8 mouse cellular contexts compared by ENCODE assay signal in the genomic region with DNA sequence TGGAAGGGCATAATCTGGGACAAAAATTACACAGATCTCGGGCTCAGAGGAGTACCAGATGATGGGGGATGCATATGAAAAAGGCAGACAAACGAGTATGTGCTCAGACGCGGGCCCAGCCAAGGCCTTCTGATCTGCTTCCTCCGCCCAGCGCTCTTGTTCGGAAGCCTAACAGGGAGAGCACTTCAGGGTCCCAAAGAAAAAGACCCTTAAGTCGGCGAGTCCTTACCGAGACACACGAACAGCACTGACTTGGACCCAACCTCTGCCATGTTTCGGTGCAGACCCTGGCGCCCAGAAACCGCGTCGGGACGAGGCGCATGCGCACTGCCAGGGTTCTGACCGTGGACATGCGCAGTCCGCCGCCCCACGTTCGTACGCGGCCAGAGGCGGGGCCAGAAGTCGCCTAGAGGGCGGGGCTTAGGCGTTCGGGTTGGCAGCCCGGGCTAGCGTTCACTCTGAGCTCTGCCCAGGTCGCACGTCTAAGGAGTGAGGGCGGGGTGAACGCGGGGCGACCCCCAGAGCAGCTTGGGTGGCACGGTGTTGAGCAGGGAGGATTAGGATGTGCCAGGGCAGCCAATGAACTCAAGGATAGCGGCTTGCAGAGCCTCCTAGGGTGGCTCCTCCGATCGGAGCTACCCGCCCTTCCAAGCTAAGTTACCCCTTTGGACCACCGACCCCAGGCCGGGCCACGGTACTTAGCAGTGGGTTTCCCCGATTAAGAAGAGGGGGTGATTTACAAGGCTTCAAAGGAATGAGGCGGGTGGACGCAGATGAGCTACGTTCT. TPM values are rescaled to one million over a fixed set of nuclear protein-coding genes. Genes with fewer than 3 reads are reported as not detected.
DNase-seq lines count a peak whose midpoint lies in the region; ATAC-seq and TF ChIP-seq lines count a peak whose summit lies in the region.

A gene (minus strand): TSS at position 329 of the 787 bp plus-strand sequence.
A gene (plus strand): TSS at position 408 of the 787 bp plus-strand sequence.

- peak; percentile 95 for DNase-seq in A20 (ENCODE audit: low read depth, low spot score)
- DNase-seq in liver, adult 2 months (ENCODE audit: extremely low read depth, low read depth, low spot score), result peak; percentile 75
- peak; percentile 94 for DNase-seq in splenic B cell, adult 2 months (ENCODE audit: low read depth, low spot score)

- H3K36me3 ChIP-seq in heart, embryonic 11.5 days (ENCODE audit: control insufficient read depth, insufficient read depth, low read length), result no peaks in the 10 kb centered on the region
- no peaks in the 10 kb centered on the region for H3K36me3 ChIP-seq in kidney, embryonic 16.5 days (ENCODE audit: insufficient read depth, low read length)
- peaks cover under 1% of the 10 kb centered on the region; the same call in 1 of the 2 replicates for H3K36me3 ChIP-seq in liver, adult 2 months (ENCODE audit: control insufficient read depth, insufficient read depth, low read length)
- H3K36me3 ChIP-seq in myocyte (ENCODE audit: control insufficient read depth, insufficient read depth), result no peaks in the 10 kb centered on the region
- H3K36me3 ChIP-seq in splenic B cell, adult 2 months (ENCODE audit: control insufficient read depth, insufficient read depth, low read length, poor library complexity, severe bottlenecking), result no peaks in the 10 kb centered on the region

- ATAC-seq in heart, embryonic 11.5 days (replicated peaks; ENCODE audit: insufficient number of reproducible peaks, low FRiP score, low TSS enrichment), result peak; percentile 97
- ATAC-seq in kidney, embryonic 16.5 days (ENCODE audit: low FRiP score, low TSS enrichment), result peak; percentile 97

- WGBS in heart, embryonic 11.5 days (ENCODE audit: insufficient replicate concordance), result under 1% methylated on average over 50 of the region's 52 CpGs
- WGBS in kidney, embryonic 16.5 days, result under 1% methylated on average over 52 of the region's 52 CpGs
- under 1% methylated on average over 52 of the region's 52 CpGs for WGBS in liver, adult 2 months

- peaks cover 9% of the 10 kb centered on the region; the same call in 1 of the 2 replicates for H3K79me2 ChIP-seq in liver, adult 2 months (ENCODE audit: control insufficient read depth, insufficient read depth, low read length)
- H3K79me2 ChIP-seq in myocyte (ENCODE audit: control insufficient read depth, insufficient read depth), result peaks cover 44% of the 10 kb centered on the region

- no peaks in the 10 kb centered on the region for H3K27me3 ChIP-seq in heart, embryonic 11.5 days (ENCODE audit: control insufficient read depth, insufficient read depth, low read length)
- H3K27me3 ChIP-seq in kidney, embryonic 16.5 days (ENCODE audit: insufficient read depth, low read length), result no peaks in the 10 kb centered on the region
- H3K27me3 ChIP-seq in liver, adult 2 months (ENCODE audit: control insufficient read depth, insufficient read depth, low read length), result no peaks in the 10 kb centered on the region
- H3K27me3 ChIP-seq in myocyte (ENCODE audit: control insufficient read depth, insufficient read depth, insufficient read length), result no peaks in the 10 kb centered on the region
- no peaks in the 10 kb centered on the region for H3K27me3 ChIP-seq in splenic B cell, adult 2 months (ENCODE audit: control insufficient read depth, insufficient read depth, low read length, poor library complexity, severe bottlenecking)

- peaks cover 6% of the 10 kb centered on the region for H3K4me1 ChIP-seq in bone marrow macrophage, adult 2 months (ENCODE audit: control insufficient read depth, insufficient read depth, low read length)
- no peaks in the 10 kb centered on the region for H3K4me1 ChIP-seq in embryonic fibroblast, embryonic 13.5 days (ENCODE audit: control insufficient read depth, insufficient read depth, low read length)
- peaks cover 6% of the 10 kb centered on the region; the same call in 1 of the 2 replicates for H3K4me1 ChIP-seq in heart, embryonic 11.5 days (ENCODE audit: control insufficient read depth, insufficient read depth, low read length)
- H3K4me1 ChIP-seq in kidney, embryonic 16.5 days (ENCODE audit: insufficient read depth, low read length), result peaks cover 16% of the 10 kb centered on the region
- peaks cover 3% of the 10 kb centered on the region; the same call in 1 of the 2 replicates for H3K4me1 ChIP-seq in liver, adult 2 months (ENCODE audit: control insufficient read depth, insufficient read depth, low read length)

- TF ChIP-seq CTCF in bone marrow macrophage, adult 2 months (IDR thresholded peaks at IDR 0.05; ENCODE audit: low read depth, low read length), result no peak
- TF ChIP-seq CTCF in embryonic fibroblast, embryonic 13.5 days (IDR thresholded peaks at IDR 0.05; ENCODE audit: borderline replicate concordance, insufficient read depth, low read length), result no peak
- TF ChIP-seq CTCF in liver, adult 2 months (IDR thresholded peaks at IDR 0.05; ENCODE audit: low read depth, low read length), result no peak

- H3K4me3 ChIP-seq in bone marrow macrophage, adult 2 months (ENCODE audit: insufficient read depth, low read length), result peak within 1 kb of the TSS; percentile 81
- H3K4me3 ChIP-seq in embryonic fibroblast, embryonic 13.5 days (ENCODE audit: insufficient read depth, low read length), result peak within 1 kb of the TSS; percentile 85
- peak within 1 kb of the TSS; percentile 75 for H3K4me3 ChIP-seq in heart, embryonic 11.5 days (ENCODE audit: low read depth, low read length)
- H3K4me3 ChIP-seq in kidney, embryonic 16.5 days (ENCODE audit: low read length), result peak within 1 kb of the TSS; percentile 84
- peak within 1 kb of the TSS; percentile 82 for H3K4me3 ChIP-seq in liver, adult 2 months (ENCODE audit: insufficient read depth, low read depth, low read length)
- peak within 1 kb of the TSS; percentile 95 for H3K4me3 ChIP-seq in myocyte

- peak within 1 kb of the TSS; percentile 94 for H3K9ac ChIP-seq in heart, embryonic 11.5 days (ENCODE audit: low read depth, low read length)
- H3K9ac ChIP-seq in kidney, embryonic 16.5 days (replicated peaks; ENCODE audit: low read length), result peak within 1 kb of the TSS; percentile 87
- peak within 1 kb of the TSS; percentile 82 for H3K9ac ChIP-seq in liver, adult 2 months (ENCODE audit: low read depth, low read length)

- H3K4me2 ChIP-seq in heart, embryonic 11.5 days, result peak within 1 kb of the TSS; percentile 98
- H3K4me2 ChIP-seq in kidney, embryonic 16.5 days (replicated peaks; ENCODE audit: low read depth, low read length), result peak within 1 kb of the TSS; percentile 87
- peak within 1 kb of the TSS; percentile 92 for H3K4me2 ChIP-seq in myocyte (ENCODE audit: low read depth)

- H3K9me3 ChIP-seq in heart, embryonic 11.5 days (replicated peaks; ENCODE audit: control insufficient read depth, low read length), result no peaks in the 10 kb centered on the region
- H3K9me3 ChIP-seq in kidney, embryonic 16.5 days (ENCODE audit: low read length), result peaks cover 2% of the 10 kb centered on the region; the same call in 1 of the 2 replicates

- peak within 1 kb of the TSS; percentile 6 for H3ac ChIP-seq in myocyte (ENCODE audit: control insufficient read depth, insufficient read length)

- no peak; the same call in 1 of the 2 replicates for TF ChIP-seq POLR2A in bone marrow macrophage, adult 2 months (IDR thresholded peaks at IDR 0.05; ENCODE audit: borderline replicate concordance, low read depth, low read length)
- TF ChIP-seq POLR2A in embryonic fibroblast, embryonic 13.5 days (IDR thresholded peaks at IDR 0.05; ENCODE audit: low read depth, low read length), result peak; percentile 91
- TF ChIP-seq POLR2A in liver, adult 2 months (IDR thresholded peaks at IDR 0.05; ENCODE audit: extremely low read depth, insufficient read depth, low read length), result peak; percentile 63
- TF ChIP-seq POLR2A in myocyte (IDR thresholded peaks at IDR 0.05; ENCODE audit: insufficient read length, low read depth), result no peak

- H3K27ac ChIP-seq in bone marrow macrophage, adult 2 months (ENCODE audit: insufficient read depth, low read depth, low read length), result peak within 1 kb of the TSS; percentile 24; the same call in 1 of the 2 replicates
- peak within 1 kb of the TSS; percentile 34 for H3K27ac ChIP-seq in embryonic fibroblast, embryonic 13.5 days (ENCODE audit: insufficient read depth, low read length)
- H3K27ac ChIP-seq in heart, embryonic 11.5 days (ENCODE audit: low read depth, low read length), result peak within 1 kb of the TSS; percentile 62
- H3K27ac ChIP-seq in kidney, embryonic 16.5 days (ENCODE audit: low read length), result peak within 1 kb of the TSS; percentile 87
- peak within 1 kb of the TSS; percentile 71 for H3K27ac ChIP-seq in liver, adult 2 months (replicated peaks; ENCODE audit: insufficient read depth, low read depth, low read length)

TF ChIP-seq in myocyte, 11 proteins besides CTCF, POLR2A, EP300 and RAD21:
- peak; percentile 53 for TF ChIP-seq POLR2AphosphoS2 (IDR thresholded peaks at IDR 0.05; ENCODE audit: insufficient read length, low read depth)
- no peak for TF ChIP-seq MAX (IDR thresholded peaks at IDR 0.05; ENCODE audit: low read depth)

RNA-seq across cellular contexts. Expression of the first gene that starts in this region (rescaled TPM):
- 36.6 and 39.2 TPM in 2 replicates for polyA plus RNA-seq in bone marrow macrophage, adult 2 months (2012; ENCODE audit: insufficient read depth, insufficient read length, missing spikeins)
- polyA plus RNA-seq in embryonic fibroblast, embryonic 13.5 days (2011; ENCODE audit: insufficient read length, low read depth, missing spikeins), result 88.8 and 90.3 TPM in 2 replicates
- polyA plus RNA-seq in heart, embryonic 11.5 days (2014; fragmentation: Nextera tagmentation; extraction: Ambion mirVana), result 135 and 149 TPM in 2 replicates
- 158 and 174 TPM in 2 replicates for polyA plus RNA-seq in kidney, embryonic 16.5 days (2015; fragmentation: Nextera tagmentation; extraction: Ambion mirVana)
- total RNA-seq in liver, adult 2 months (2014; rRNA removed), result 64.8 and 75.0 TPM in 2 replicates
- 8.2 and 9.3 TPM in 2 replicates for polyA plus RNA-seq in liver, adult 2 months (2012; rRNA removed)
- 30.9 TPM for polyA plus RNA-seq in myocyte (2012; fragmentation: generic; extraction: Trizol)

RNA-seq across cellular contexts. Expression of the second gene that starts in this region (rescaled TPM):
- polyA plus RNA-seq in bone marrow macrophage, adult 2 months (2012; ENCODE audit: insufficient read depth, insufficient read length, missing spikeins), result 1.0 TPM in 2 replicates
- 6.8 and 9.3 TPM in 2 replicates for polyA plus RNA-seq in embryonic fibroblast, embryonic 13.5 days (2011; ENCODE audit: insufficient read length, low read depth, missing spikeins)
- 11.7 and 13.0 TPM in 2 replicates for polyA plus RNA-seq in heart, embryonic 11.5 days (2014; fragmentation: Nextera tagmentation; extraction: Ambion mirVana)
- polyA plus RNA-seq in kidney, embryonic 16.5 days (2015; fragmentation: Nextera tagmentation; extraction: Ambion mirVana), result 28.4 and 31.5 TPM in 2 replicates
- total RNA-seq in liver, adult 2 months (2014; rRNA removed), result 4.2 TPM in 2 replicates
- polyA plus RNA-seq in liver, adult 2 months (2012; rRNA removed), result 4.1 and 5.2 TPM in 2 replicates
- polyA plus RNA-seq in myocyte (2012; fragmentation: generic; extraction: Trizol), result 1.0 TPM

Comparison
In these comparisons a context has a peak if more than half of its experiments do, and no peak if none do; other contexts are left out.
1. Peak in every context shown above with its lines: DNase-seq, ATAC-seq, H3K4me3 ChIP-seq and H3K27ac ChIP-seq.
2. H3K27ac ChIP-seq: peak in every context shown above with its lines; median percentile 87 in kidney, embryonic 16.5 days; 71 in liver, adult 2 months; 62 in heart, embryonic 11.5 days; 34 in embryonic fibroblast, embryonic 13.5 days; 24 in bone marrow macrophage, adult 2 months.
3. POLR2A ChIP-seq: peak in embryonic fibroblast, embryonic 13.5 days (single experiment) and liver, adult 2 months (single experiment); none in bone marrow macrophage, adult 2 months (single experiment) and myocyte (single experiment).